ENCODE assay signal across 21 mouse cellular contexts in the genomic region with DNA sequence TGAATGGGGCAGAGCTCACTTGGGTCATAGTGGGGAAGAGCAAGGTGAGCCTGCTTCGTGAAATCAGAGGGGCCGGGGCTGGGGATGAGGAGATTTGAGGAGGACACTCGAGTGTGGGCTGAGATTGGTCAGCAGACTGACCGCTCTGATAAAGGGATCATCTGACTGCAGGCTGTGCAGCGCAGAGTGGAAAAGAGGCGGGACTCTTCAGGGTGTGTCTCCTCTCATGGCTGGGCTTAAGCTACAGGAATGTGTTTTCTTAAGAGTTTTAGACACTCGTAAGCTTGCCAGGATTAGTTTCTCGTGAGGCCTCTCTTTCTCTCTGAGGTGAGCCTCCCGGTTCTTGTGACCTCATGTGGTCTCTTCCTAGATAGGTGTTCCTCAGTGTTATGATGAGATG. TPM values are rescaled to one million over a fixed set of nuclear protein-coding genes. Genes with fewer than 3 reads are reported as not detected.
"Had no signal": no experiment of that assay in that cellular context is flagged by ENCODE, and none has a peak within 500 bp of the region (broad histone marks: within the 10 kb centered on the region; RNA-seq: fewer than 3 reads in every experiment).

No protein-coding gene starts in this region.

RNA-seq across cellular contexts. Expression of gene Plac9a, which starts 21.1 kb away (rescaled TPM):
- polyA plus RNA-seq: heart, embryonic 10.5 days; heart, embryonic 11.5 days; heart, embryonic 12.5 days; heart, embryonic 13.5 days; heart, embryonic 14.5 days; heart, embryonic 15.5 days; hindbrain, embryonic 10.5 days; hindbrain, embryonic 11.5 days; hindbrain, embryonic 12.5 days; hindbrain, embryonic 13.5 days; hindbrain, embryonic 14.5 days; hindbrain, embryonic 15.5 days; hindbrain, embryonic 16.5 days; inflammation-experienced regulatory T-cells, adult 6 months; intestine, embryonic 14.5 days; kidney, embryonic 16.5 days had no signal

RNA-seq across cellular contexts. Expression of gene Cphx1, which starts 56.3 kb away (rescaled TPM):
- polyA plus RNA-seq: heart, embryonic 10.5 days; heart, embryonic 11.5 days; heart, embryonic 12.5 days; heart, embryonic 14.5 days; heart, embryonic 15.5 days; heart, embryonic 16.5 days; hindbrain, embryonic 10.5 days; hindbrain, embryonic 11.5 days; hindbrain, embryonic 12.5 days; hindbrain, embryonic 13.5 days; hindbrain, embryonic 14.5 days; hindbrain, embryonic 15.5 days; hindbrain, embryonic 16.5 days; hindbrain, postnatal 0 days; inflammation-experienced regulatory T-cells, adult 6 months; intestine, embryonic 14.5 days; kidney, adult 2 months; kidney, embryonic 15.5 days; kidney, embryonic 16.5 days; kidney, postnatal 0 days had no signal
